Mouse (Mus musculus): ENCODE measurements around the gene Gm10642.

DNA sequence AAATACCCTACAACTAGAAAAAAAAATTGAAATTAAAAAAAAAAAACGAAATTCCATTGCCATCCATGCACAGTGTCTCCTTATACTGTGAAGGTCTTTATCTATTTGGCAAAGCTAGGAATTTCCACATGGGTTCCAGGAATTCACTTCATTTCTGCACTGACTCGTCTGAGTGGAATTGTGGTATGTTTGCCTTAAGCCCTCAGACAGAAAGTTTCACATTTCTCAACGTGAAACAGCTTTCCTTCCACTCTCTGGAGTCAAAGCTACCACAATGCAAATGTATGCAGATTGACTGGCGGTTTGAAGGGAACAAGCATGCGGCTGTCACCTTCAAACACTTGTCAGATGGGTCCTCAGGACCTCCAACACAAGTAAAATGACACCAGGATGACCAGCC is 24.4 kb upstream of the Gm10642 start:
- no peak for TF ChIP-seq ZC3H11A (IDR thresholded peaks at IDR 0.05; ENCODE audit: borderline replicate concordance, low read depth, low read length)
- TF ChIP-seq MAFK (IDR thresholded peaks at IDR 0.05; ENCODE audit: insufficient read depth, low read depth, low read length) = no peak
- no peak for TF ChIP-seq CHD2 (IDR thresholded peaks at IDR 0.05; ENCODE audit: low read depth, low read length)
- no peak for TF ChIP-seq HCFC1 (IDR thresholded peaks at IDR 0.05; ENCODE audit: borderline replicate concordance, insufficient read depth, low read length)
- no peak for TF ChIP-seq ZNF384 (IDR thresholded peaks at IDR 0.05; ENCODE audit: low read depth, low read length)
